Mouse (Mus musculus) kidney, adult 2 months (tissue): ENCODE measurements around the gene Slc19a1.

Source experiments
- CTCF ChIP-seq: fragments of 200-500 bp; conservative IDR thresholded peaks from 2 replicates; pipeline ENCODE4 v1.5.1; 2011; ENCODE audit warnings: low read depth, mild to moderate bottlenecking, control low read depth, low read length, moderate library complexity, mixed read lengths; ENCODE audit not compliant: insufficient read depth, insufficient read length
- POLR2A ChIP-seq: fragments of 200-500 bp; IDR thresholded peaks from one replicate; pipeline ENCODE4 v1.6.1; 2011; ENCODE audit warnings: low read depth, low read length, control low read depth

DNA sequence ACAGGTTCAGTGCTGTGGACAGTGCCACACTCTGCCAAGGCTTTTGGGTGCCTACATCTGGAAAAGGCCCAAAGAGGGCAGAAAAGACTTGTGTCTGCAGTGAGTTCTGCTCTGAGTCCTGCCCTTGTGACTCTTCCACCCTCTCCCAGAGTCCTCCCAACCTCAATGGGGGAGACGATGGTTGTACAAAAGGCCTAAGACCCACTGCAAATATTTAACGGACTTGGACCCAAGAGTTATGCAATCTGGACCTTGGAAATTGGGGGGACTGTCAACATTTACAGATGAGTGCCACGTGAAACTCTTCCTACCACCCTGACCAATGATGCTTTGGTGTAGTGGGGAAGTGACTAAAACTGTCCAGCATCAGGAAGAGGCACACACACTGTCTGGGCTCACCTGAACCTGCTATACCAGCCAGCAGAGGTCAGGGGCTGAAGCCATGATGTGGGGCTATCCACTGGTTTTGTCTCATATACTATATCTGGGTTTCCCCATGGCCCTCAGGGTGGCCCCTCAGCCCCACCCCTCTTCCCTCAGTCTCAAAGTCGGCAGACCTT is 59.6 kb downstream of the Slc19a1 start:
- no peak; the same call in 1 of the 2 replicates for TF ChIP-seq CTCF
- no peak for TF ChIP-seq POLR2A
